Mouse (Mus musculus) MEL (cell line): Measurements from ENCODE around the gene Gm4450.
"Not testable (repeated sequence)": the region's sequence is repeated elsewhere in the genome, so short reads cannot be mapped to it uniquely, and the experiment has no call there.

Experiments
- CTCF ChIP-seq, 3 experiments: IDR thresholded peaks in 2 of 3; conservative IDR thresholded peaks in 1 of 3; 2 replicates each; pipeline ENCODE4 v1.5.1; 2011 to 2012; ENCODE audit warnings: low read length in 3 of 3, low read depth in 2 of 3, mild to moderate bottlenecking in 2 of 3, improper control_type of control experiment in 1 of 3, inconsistent platforms in 1 of 3, mixed read lengths in 1 of 3, moderate library complexity in 1 of 3; ENCODE audit not compliant: control insufficient read depth in 1 of 3, insufficient read depth in 1 of 3, poor library complexity in 1 of 3, severe bottlenecking in 1 of 3
- HCFC1 ChIP-seq: IDR thresholded peaks from 2 replicates; pipeline ENCODE4 v1.6.1; 2012; ENCODE audit warnings: low read depth, mild to moderate bottlenecking, inconsistent platforms, low read length, improper control_type of control experiment, moderate library complexity
- POLR2AphosphoS5 ChIP-seq: IDR thresholded peaks from 2 replicates; pipeline ENCODE4 v1.6.1; 2012; ENCODE audit warnings: low read depth, borderline replicate concordance, mild to moderate bottlenecking, inconsistent platforms, low read length, moderate library complexity, mixed read lengths

DNA sequence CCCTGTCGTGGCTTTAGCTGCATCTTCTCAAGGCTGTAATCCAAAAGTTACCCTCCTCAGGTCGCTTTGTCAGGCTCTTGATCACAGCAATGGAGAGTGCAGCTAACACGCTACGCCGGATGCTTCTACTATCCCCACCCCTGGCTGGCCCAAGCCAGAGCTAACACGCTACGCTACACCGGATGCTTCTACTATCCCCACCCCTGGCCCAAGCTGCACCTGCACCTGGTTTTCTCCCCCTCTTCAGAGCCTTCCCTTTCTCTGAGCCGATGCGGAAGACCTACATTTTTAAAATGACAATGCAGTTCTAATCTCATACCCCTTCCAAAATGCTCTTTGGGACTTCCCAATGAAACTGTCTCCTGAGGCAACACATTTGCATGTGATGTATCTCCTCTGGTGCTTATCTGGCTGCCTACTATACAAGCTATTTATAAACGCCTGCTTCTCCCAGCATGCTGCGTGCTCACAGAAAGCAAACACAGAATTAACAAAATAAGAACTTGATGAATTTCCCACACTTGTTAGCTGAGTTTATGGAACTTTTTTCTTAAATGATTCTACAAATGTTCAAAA is 50.3 kb downstream of the Gm4450 start:
- not testable (repeated sequence) for TF ChIP-seq CTCF (IDR thresholded peaks at IDR 0.05 in 2 of 3, conservative IDR thresholded peaks at IDR 0.05 in 1 of 3; ENCODE audit: control insufficient read depth in 1 of 3, insufficient read depth in 1 of 3, low read depth in 2 of 3, low read length in 3 of 3, poor library complexity in 1 of 3, severe bottlenecking in 1 of 3); POLR2AphosphoS5; HCFC1
